Mouse (Mus musculus) heart, postnatal 0 days (tissue): ENCODE results near the gene H3f3a. TPM values are rescaled to one million over a fixed set of nuclear protein-coding genes. Genes with fewer than 3 reads are reported as not detected.

Source experiments
- ATAC-seq: fragments of 200-750 bp; cut with Nextera tagmentation; 2 replicates; pipeline ENCODE4 v1.8.0; 2017; ENCODE audit warnings: low read depth, moderate number of reproducible peaks, moderate library complexity; ENCODE audit not compliant: insufficient read depth
- DNase-seq: peaks from one replicate; pipeline ENCODE4 v3.0.0-alpha.2; 2016; ENCODE audit warnings: low spot score
- H3K27ac ChIP-seq: fragments of 300-500 bp; sonication (generic); 2 replicates; pipeline ENCODE4 v1.5.1; 2014; ENCODE audit warnings: low read depth, mild to moderate bottlenecking
- H3K27me3 ChIP-seq: fragments of 300-500 bp; sonication (generic); 2 replicates; pipeline ENCODE4 v1.6.1; 2014; ENCODE audit warnings: low read length, mixed read lengths; ENCODE audit not compliant: control insufficient read depth, insufficient read depth
- H3K36me3 ChIP-seq: fragments of 300-500 bp; sonication (generic); replicated peaks from 2 replicates; pipeline ENCODE4 v1.6.1; 2014; ENCODE audit warnings: low read length, mixed read lengths; ENCODE audit not compliant: control insufficient read depth, insufficient read depth
- H3K4me1 ChIP-seq: fragments of 300-500 bp; sonication (generic); 2 replicates; pipeline ENCODE4 v1.6.1; 2014; ENCODE audit warnings: antibody characterized with exemption; ENCODE audit not compliant: control insufficient read depth, insufficient read depth
- H3K4me2 ChIP-seq: fragments of 300-500 bp; sonication (generic); 2 replicates; pipeline ENCODE4 v1.6.1; 2014; ENCODE audit warnings: low read depth, mild to moderate bottlenecking, low read length, moderate library complexity
- H3K4me3 ChIP-seq: fragments of 300-500 bp; sonication (generic); 2 replicates; pipeline ENCODE4 v1.5.1; 2014; ENCODE audit warnings: low read depth, low read length
- H3K9ac ChIP-seq: fragments of 300-500 bp; sonication (generic); replicated peaks from 2 replicates; pipeline ENCODE4 v1.6.1; 2014; ENCODE audit warnings: low read depth, low read length, mixed read lengths
- H3K9me3 ChIP-seq: fragments of 300-500 bp; sonication (generic); replicated peaks from 2 replicates; pipeline ENCODE4 v1.6.1; 2016; ENCODE audit warnings: low read length; ENCODE audit not compliant: control insufficient read depth
- CTCF ChIP-seq: IDR thresholded peaks from 2 replicates; pipeline ENCODE4 v1.5.1; 2016; ENCODE audit warnings: antibody characterized with exemption, control low read depth, low read depth
- EP300 ChIP-seq: IDR thresholded peaks from 2 replicates; pipeline ENCODE4 v1.6.1; 2016; ENCODE audit warnings: antibody characterized with exemption, low read depth
- WGBS: fragments of 180-500 bp; shearing (Covaris S2); extraction: QIAGEN DNeasy Blood & Tissue Kit; methylation state at CpG from one replicate; pipeline ENCODE4 v1.1.7; 2014; 5-methylcytosine and 5-hydroxymethylcytosine counted together
- polyA plus RNA-seq: library from polyadenylated mRNA; unstranded; fragments of >200 nt; fragmentation: Nextera tagmentation; extraction: Ambion mirVana; gene quantifications from 2 replicates; pipeline ENCODE4 v1.2.1, GENCODE M21; 2015
- total RNA-seq: library from RNA; depleted of rRNA; stranded (reverse); fragments of >200 nt; gene quantifications from 2 replicates; pipeline ENCODE4 v1.2.3, GENCODE M21; 2014; ENCODE audit warnings: low replicate concordance

Gene H3f3a
- total and polyA plus RNA-seq, 2 experiments from 2014 or later = 1,337 to 1,661 TPM

GRCm38 (mm10) chr1:180818000-180818399 is 4.3 kb upstream of the H3f3a start:
- DNase-seq (no peak), ATAC-seq (no peak)
- no peak overlapping the region for H3K4me3 ChIP-seq
- WGBS = 61% methylated on average over 2 of the region's 2 CpGs
- no peaks in the 10 kb centered on the region for H3K27me3 ChIP-seq
- H3K27ac ChIP-seq = no peak overlapping the region
- TF ChIP-seq CTCF = no peak
- H3K36me3 ChIP-seq = no peaks in the 10 kb centered on the region
- no peak overlapping the region for H3K9ac ChIP-seq
- H3K9me3 ChIP-seq = no peaks in the 10 kb centered on the region
- H3K4me1 ChIP-seq = peaks cover 5% of the 10 kb centered on the region; the same call in 1 of the 2 replicates
- H3K4me2 ChIP-seq = no peak overlapping the region

- H3K36me3 ChIP-seq = peaks cover 4% of the 10 kb centered on the region
- ATAC-seq (no peak), DNase-seq (no peak)
- no peaks in the 10 kb centered on the region for H3K9me3 ChIP-seq
- H3K4me2 ChIP-seq = no peak overlapping the region
- H3K27ac ChIP-seq = no peak overlapping the region
- H3K27me3 ChIP-seq = no peaks in the 10 kb centered on the region
- H3K9ac ChIP-seq = no peak overlapping the region
- no peak overlapping the region for H3K4me3 ChIP-seq
- H3K4me1 ChIP-seq = peaks cover 9% of the 10 kb centered on the region
- 65% methylated on average over 12 of the region's 12 CpGs for whole genome bisulfite sequencing
- TF ChIP-seq CTCF (no peak), EP300 (no peak)
Measured at GRCm38 (mm10) chr1:180815371-180816024, 1.8 kb upstream of the H3f3a start.

- H3K27me3 ChIP-seq = no peaks in the 10 kb centered on the region
- peak overlapping the region; percentile 100 for H3K27ac ChIP-seq
- H3K36me3 ChIP-seq = peaks cover 18% of the 10 kb centered on the region
- ATAC-seq (peak; percentile 94), DNase-seq (peak; percentile 88)
- H3K4me1 ChIP-seq = peaks cover 11% of the 10 kb centered on the region
- H3K4me2 ChIP-seq = peak overlapping the region; percentile 81
- peak overlapping the region; percentile 100 for H3K4me3 ChIP-seq
- no peaks in the 10 kb centered on the region for H3K9me3 ChIP-seq
- 1% methylated on average over 29 of the region's 65 CpGs for WGBS
- peak overlapping the region; percentile 100 for H3K9ac ChIP-seq
- peak; percentile 65 for TF ChIP-seq EP300
- TF ChIP-seq CTCF = no peak
Measured at GRCm38 (mm10) chr1:180813409-180813884, 296 bp downstream of the H3f3a start.

- WGBS = under 1% methylated on average over 70 of the region's 71 CpGs
- peak; percentile 14 for ATAC-seq
Measured at GRCm38 (mm10) chr1:180812463-180813408, 1.0 kb downstream of the H3f3a start.

GRCm38 (mm10) chr1:180811596-180812462 is 1.9 kb downstream of the H3f3a start:
- H3K27ac ChIP-seq = peak overlapping the region; percentile 100
- H3K36me3 ChIP-seq = peaks cover 33% of the 10 kb centered on the region
- H3K9me3 ChIP-seq = no peaks in the 10 kb centered on the region
- H3K4me2 ChIP-seq = peak overlapping the region; percentile 63
- peak overlapping the region; percentile 100 for H3K4me3 ChIP-seq
- peaks cover 11% of the 10 kb centered on the region for H3K4me1 ChIP-seq
- TF ChIP-seq CTCF = peak; percentile 50
- TF ChIP-seq EP300 = no peak
- 2% methylated on average over 27 of the region's 27 CpGs for WGBS
- H3K9ac ChIP-seq = peak overlapping the region; percentile 100
- DNase-seq (peak; percentile 44), ATAC-seq (no peak)
- H3K27me3 ChIP-seq = no peaks in the 10 kb centered on the region

More at GRCm38 (mm10) chr1:180812463-180813408, 1.0 kb downstream of the H3f3a start:
- Histone ChIP-seq H3K4me2 (peak overlapping the region; percentile 63), H3K36me3 (peaks cover 24% of the 10 kb centered on the region), H3K9me3 (no peaks in the 10 kb centered on the region), H3K4me1 (peaks cover 11% of the 10 kb centered on the region), H3K9ac (peak overlapping the region; percentile 100), H3K27ac (peak overlapping the region; percentile 100), H3K4me3 (peak overlapping the region; percentile 100), H3K27me3 (no peaks in the 10 kb centered on the region)
- TF ChIP-seq CTCF (no peak), EP300 (no peak)
- peak; percentile 75 for DNase-seq
